Mouse (Mus musculus) G1E-ER4 (cell line): Measurements from ENCODE around the gene Mpp1. TPM values are rescaled to one million over a fixed set of nuclear protein-coding genes. Genes with fewer than 3 reads are reported as not detected.

Experiments
- GATA1 ChIP-seq: IDR thresholded peaks from one replicate; pipeline ENCODE4 v1.8.0; 2012; ENCODE audit warnings: low read length, inconsistent platforms
- polyA plus RNA-seq: library from polyadenylated mRNA; stranded (reverse); fragments of >175 nt; gene quantifications from 2 replicates; pipeline ENCODE4 v1.2.3, GENCODE M21; 2012

The Mpp1 gene
- polyA plus RNA-seq, 1 experiment: 5.2 TPM

DNA sequence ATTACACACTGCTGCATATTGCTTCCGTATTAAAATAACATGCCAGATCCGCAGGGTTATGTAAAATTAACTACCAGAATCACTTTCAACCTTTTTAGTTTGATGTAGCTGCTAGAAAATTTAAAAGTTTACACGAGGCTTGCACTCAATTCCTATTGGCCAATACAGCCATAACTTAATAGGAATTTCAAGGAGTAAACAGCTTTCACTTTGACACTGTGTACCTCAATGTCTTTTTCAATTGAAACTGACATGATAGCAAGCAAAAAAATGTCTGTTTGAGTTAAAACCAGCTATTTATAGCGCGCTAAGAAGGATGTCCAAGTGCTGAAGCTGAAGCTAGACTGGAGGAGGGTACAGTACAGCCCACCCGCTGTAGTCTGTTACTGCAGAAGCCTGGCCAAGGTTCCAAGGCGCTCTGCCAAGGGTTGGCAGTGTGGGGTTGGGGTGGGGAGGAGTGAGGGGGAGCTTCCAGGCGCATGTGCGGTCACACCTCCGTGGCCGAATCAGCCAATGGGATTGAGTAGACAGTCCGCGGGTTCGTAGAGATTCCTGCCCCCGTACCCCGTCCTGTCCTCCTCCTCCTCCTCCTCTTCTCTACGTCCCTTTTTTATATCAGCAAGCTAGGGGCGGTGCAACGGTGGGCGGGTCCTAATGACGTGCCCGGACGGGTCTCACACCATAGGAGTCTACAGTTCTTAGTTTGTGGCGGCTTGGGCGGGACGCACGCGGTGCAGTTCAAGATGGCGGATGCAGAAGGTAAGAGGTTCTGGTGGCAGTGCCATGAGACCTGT is 35.2 kb downstream of the Mpp1 start, which contains the start of gene Dkc1:
Gene Dkc1, plus strand, starts transcription at position 486 of the 794 bp plus-strand sequence.
- TF ChIP-seq GATA1: no peak

DNA sequence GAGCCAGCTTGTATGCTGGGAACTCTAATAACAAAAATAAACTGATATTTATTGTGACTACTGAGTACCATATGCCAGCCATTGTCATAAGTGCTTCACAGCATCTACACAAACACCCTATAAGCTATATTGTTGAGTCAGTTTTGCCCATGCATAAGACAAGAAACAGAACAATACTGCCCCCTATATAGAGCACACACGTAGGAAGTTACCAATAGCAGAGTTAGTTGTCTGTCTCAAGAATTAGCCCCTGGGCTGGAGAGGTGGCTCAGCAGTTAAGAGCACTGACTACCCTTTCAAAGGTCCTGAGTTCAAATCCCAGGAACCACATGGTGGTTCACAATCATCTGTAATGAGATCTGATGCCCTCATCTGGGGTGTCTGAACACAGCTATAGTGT is 45.2 kb downstream of the Mpp1 start:
- TF ChIP-seq GATA1: no peak

DNA sequence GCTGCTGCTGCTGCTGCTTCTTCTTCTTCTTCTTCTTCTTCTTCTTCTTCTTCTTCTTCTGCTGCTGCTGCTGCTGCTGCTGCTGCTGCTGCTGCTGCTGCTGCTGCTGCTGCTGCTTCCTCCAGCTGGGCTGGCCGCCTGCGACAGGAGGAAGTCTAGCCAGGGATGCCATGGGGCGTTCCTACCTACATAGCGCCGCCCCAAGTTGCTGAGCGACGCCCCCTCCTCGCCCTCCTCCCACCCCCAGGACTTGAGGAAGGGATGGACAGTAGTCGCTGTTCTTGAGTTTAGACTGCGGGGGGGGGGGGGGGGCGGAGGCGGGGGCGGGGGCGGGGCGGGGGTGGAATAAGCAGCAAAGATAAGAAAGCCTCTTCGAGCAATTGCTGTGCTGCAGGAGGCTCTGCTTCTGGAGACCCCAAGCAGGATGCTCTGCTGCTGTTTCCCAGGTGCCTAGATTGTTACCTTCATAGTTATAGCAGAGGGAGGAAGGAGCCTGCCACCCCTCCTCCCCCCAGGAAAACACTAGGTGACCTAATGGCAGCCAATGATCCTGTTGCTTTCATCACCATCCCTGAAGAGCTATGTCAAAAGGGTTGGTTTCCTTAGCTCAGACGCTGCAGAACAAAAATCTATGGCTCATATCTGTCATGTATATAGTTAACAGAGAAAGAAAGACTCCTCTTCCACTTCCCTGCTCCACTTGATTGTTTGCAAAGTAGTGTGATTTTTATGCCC is 45.9 kb downstream of the Mpp1 start, which contains the start of gene Gab3:
Gene Gab3, minus strand, starts transcription at position 685 of the 735 bp plus-strand sequence.
- TF ChIP-seq GATA1: no peak

DNA sequence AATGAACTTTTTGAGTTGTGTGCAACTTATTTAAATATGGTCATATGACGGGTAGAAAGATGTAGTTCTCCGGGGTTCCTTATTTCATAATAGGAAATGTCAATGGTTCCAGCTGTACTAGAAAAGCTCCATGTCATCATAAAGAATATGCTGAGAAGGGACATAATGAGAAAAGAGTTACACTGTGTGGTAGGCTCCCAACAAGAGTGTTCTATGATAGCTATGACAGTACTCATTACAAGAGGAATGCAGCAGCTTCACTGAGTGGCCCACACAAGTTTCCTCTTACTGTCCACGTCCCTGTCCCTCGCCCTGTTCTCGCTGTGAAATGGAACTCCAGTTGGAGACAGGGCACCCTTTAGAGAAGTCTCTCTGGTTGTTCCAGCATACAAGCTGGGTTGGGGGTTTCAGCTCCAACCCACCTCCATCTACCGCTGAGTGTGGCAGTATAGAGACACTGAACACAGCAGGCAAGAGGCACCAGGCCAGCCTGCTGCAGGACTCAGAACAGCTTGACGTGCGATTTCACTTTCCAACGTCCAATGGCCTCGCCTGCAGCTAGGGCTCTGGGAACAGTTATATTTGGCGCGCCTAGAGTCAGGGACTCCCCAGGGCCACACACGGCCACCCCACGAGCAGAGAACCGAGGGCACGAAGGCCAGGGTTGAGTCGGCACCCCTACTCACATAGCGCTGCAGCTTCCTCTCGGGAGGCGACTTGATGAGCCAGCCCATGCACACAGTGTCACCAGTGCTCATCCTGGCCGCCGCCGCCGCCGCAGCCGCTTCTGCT is 46.6 kb downstream of the Mpp1 start:
- TF ChIP-seq GATA1: no peak

DNA sequence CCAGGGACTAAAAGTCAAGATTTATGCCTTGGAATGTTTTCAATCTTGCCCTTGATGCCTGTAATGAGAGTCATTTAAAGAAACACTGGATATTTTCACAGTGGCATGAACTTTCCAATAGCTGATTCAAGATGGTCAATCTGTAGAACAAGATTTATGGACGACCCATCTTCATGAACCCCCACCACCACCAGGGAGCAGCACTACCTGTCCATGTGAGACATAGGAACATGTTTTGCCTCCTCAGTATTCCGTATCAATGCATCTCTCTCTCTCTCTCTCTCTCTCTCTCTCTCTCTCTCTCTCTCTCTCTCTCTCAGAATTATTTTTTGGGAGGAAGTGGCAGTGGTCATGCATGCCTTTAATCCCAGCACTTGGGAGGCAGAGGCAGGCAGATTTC is 48.5 kb downstream of the Mpp1 start:
- TF ChIP-seq GATA1: no peak

Other genes with a start within 250 kb of the Mpp1 start
- 0.19 and 0.37 TPM in 2 replicates for gene Gab3, start 45.6 kb downstream of the Mpp1 start, polyA plus RNA-seq
- gene Dkc1, start 35.2 kb downstream of the Mpp1 start, polyA plus RNA-seq: 8.1 and 11.1 TPM in 2 replicates
- not detected in 2 replicates for gene Smim9, start 32.8 kb upstream of the Mpp1 start, polyA plus RNA-seq